Mouse (Mus musculus): ENCODE measurements around the gene Ap4b1.
"Not testable (repeated sequence)": the region's sequence is repeated elsewhere in the genome, so short reads cannot be mapped to it uniquely, and the experiment has no call there.

DNA sequence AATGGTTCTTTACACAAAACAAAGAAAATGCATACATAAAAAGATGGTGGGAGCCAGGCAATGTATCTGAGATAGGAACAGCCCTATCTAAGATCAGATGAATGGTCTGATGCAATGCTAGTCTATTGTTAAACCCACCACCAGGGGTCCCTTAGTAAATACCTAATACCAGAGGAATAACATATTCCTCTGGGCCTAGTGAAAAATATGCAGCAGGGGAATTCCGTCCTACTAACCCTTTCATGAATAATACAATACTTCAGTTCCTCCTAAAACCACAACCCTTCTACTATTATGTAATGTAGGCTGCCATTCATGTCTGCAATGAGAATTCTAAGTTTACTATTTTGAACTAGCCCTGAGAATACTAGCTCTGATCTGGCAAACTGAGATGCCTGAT lies 21.4 kb downstream of the Ap4b1 start:
- TF ChIP-seq GATA2 (IDR thresholded peaks at IDR 0.05; ENCODE audit: borderline replicate concordance, low read depth, low read length); CTCF (IDR thresholded peaks at IDR 0.05; ENCODE audit: low read depth, low read length); GATA1 (IDR thresholded peaks at IDR 0.05; ENCODE audit: borderline replicate concordance, low read length); TAL1 (conservative IDR thresholded peaks at IDR 0.05; ENCODE audit: low read depth, low read length); POLR2AphosphoS5 (IDR thresholded peaks at IDR 0.05; ENCODE audit: insufficient replicate concordance, low read depth, low read length): not testable (repeated sequence)
